Mouse (Mus musculus): ENCODE results near the gene Bloc1s3.
"Not testable (repeated sequence)": the region's sequence is repeated elsewhere in the genome, so short reads cannot be mapped to it uniquely, and the experiment has no call there.

Gene Bloc1s3

GRCm38 (mm10) chr7:19517652-19518365, 9.6 kb upstream of the Bloc1s3 start, which contains the start of gene Nkpd1:
Gene Nkpd1, plus strand, starts transcription at chr7:19517838.
- DNase-seq (ENCODE audit: low spot score in 2 of 2): no peak

DNA sequence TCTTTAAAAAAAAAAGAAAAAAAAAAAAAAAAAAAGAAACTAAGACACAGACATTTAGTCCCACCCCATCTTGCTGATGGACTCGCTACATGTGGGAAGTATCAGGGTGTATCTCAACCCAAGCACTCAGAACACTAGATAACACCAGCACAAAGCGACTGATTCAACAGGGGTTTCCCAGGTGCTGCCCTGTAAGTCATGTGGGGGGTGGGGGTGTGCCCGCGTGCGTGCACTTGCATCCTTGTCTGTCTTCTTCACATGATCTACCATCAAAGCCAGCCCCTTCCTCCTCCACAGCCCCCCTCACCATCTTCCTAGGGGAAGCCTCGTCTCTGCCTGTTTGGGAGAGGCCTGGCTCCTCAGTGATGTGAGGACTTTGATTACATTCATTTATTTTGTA, 4.2 kb upstream of the Bloc1s3 start:
- no peak for DNase-seq (ENCODE audit: low spot score in 2 of 2)

- not testable (repeated sequence) for DNase-seq (ENCODE audit: low spot score in 2 of 2)
Observed at GRCm38 (mm10) chr7:19511934-19512333, 3.8 kb upstream of the Bloc1s3 start.

DNA sequence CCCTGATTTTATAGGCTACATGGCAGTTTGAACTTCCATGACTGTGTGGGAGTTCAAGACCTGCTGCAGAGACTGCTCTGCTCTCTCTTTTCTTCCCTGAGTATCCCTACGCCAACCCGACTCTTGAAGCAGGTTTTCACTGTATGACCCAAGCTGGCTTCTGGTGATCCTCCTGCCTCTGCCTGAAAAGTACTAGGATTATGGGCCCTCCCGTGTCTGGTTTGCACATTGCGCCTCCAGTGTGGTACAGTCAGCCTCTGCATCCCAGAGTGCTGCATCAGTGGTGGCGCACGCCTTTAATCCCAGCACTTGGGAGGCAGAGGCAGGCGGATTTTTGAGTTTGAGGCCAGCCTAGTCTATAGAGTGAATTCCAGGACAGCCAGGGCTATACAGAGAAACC, 1.6 kb upstream of the Bloc1s3 start:
- DNase-seq (ENCODE audit: low spot score in 2 of 2): no peak

DNA sequence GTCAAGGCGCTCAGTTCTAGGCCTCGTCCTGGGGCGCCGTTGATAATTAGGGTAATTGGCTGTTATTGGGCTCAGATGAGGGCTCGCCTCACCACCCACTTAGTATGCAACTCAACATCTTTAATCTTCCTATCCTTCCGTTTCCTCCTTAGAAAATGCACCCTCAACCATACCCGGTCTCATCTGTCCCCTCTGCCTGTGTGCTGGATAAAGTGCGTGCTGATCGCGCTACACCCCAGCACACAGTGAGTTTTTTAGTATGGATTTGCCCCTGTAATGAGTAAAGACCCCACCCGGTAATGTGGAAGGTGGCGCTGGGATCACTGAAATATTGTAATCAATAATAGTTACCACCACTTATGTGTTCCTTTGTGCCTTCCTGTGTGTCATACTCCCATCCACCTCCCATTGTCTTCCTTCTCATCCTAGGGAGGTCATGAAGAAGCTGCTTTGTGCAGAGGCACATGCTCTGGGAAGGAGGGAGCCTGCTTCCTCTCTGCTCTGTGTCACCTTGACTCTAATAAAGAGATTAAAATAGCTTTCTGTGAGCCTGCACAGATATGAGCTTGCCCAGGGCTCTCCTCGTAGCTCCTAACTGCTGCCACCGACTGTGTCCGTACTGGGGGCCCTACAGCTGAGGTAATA, 879 bp upstream of the Bloc1s3 start:
- DNase-seq (ENCODE audit: low spot score in 2 of 2): no peak

GRCm38 (mm10) chr7:19507612-19507981, 570 bp downstream of the Bloc1s3 start:
- DNase-seq (ENCODE audit: low spot score in 2 of 2): no peak

DNA sequence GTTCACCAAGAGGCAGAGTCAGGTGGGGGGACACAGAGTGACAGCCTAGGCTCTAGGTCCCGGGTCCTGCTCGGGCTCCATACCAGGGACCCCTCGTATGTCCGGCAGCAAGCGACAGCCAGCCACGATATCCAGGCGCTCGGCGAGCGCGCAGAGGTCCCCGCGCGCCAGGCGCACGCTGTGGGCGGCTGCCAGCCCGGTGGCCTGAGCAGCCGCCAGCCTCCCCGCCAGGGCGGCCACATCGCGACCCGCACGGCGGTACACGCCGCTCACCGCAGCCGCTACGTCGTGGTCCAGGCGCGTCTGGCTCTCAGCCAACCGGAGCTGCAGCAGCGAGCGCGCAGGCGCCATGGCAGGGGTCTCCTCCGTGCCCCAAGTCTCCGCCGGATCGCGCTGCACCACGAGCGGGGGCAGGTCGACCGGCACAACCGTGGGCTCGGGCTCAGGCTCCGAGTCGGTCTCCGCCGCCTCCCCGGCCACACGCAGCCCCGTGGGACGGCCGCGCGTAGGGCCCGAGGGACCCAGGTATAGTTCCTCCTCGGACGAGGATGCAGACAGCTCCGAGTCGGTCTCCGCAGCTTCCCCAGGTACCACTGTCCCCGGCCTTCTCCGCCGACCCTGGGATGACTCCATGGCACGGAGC, 1.1 kb downstream of the Bloc1s3 start:
- DNase-seq (ENCODE audit: low spot score in 2 of 2): no peak

- no peak for DNase-seq (ENCODE audit: low spot score in 2 of 2)
Observed at GRCm38 (mm10) chr7:19506326-19506725, 1.8 kb downstream of the Bloc1s3 start.

- DNase-seq (ENCODE audit: low spot score in 2 of 2): no peak
Observed at GRCm38 (mm10) chr7:19503481-19504068, 4.6 kb downstream of the Bloc1s3 start.

DNA sequence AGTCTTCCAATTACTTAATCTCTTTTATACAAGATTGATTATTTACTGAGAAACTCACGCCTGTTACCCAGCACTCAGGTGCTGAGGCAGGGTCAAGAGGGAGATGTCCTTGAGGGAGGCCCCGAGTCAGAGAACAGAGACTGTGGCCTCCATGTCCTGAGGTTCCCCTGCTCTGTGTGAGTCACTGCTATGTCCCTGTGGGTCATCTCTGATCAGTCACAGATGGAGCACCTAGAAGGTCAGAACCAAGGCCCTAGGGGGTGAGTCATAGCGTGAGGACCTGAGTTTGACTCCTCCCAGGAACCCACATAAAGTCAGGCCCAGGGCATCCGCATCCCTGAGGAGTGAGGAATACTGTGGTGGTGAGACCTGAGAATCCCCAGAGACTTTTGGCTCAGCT, 6.5 kb downstream of the Bloc1s3 start:
- DNase-seq (ENCODE audit: low spot score in 2 of 2): no peak

- DNase-seq (ENCODE audit: low spot score in 2 of 2): no peak
Observed at GRCm38 (mm10) chr7:19500420-19501363, 7.5 kb downstream of the Bloc1s3 start.

DNA sequence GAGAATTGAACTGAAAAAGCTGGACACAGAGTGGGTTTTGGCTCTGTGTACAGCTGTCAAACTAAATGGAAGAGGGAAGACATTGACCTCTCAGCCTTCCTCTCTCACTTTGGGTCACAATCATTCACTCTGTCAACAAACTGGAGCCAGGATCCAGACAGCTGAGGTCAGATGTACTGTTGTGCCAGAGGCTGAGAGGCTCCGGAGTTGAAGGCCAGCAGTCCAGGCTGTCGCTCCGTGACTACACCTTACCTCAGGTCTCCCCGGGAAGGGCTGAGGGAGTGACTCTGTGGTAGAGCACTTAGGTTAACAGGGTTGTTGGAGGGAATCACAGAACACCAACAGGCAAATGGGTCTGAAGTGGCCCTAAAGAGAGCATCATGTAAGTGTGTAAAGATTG, 9.8 kb downstream of the Bloc1s3 start:
- no peak for DNase-seq (ENCODE audit: low spot score in 2 of 2)

GRCm38 (mm10) chr7:19496214-19496555, 12.0 kb downstream of the Bloc1s3 start:
- no peak for DNase-seq (ENCODE audit: low spot score in 2 of 2)

- no peak for DNase-seq (ENCODE audit: low spot score in 2 of 2)
Observed at GRCm38 (mm10) chr7:19495521-19496213, 12.5 kb downstream of the Bloc1s3 start.

- no peak for DNase-seq (ENCODE audit: low spot score in 2 of 2)
Observed at GRCm38 (mm10) chr7:19494751-19495474, 13.3 kb downstream of the Bloc1s3 start.

DNA sequence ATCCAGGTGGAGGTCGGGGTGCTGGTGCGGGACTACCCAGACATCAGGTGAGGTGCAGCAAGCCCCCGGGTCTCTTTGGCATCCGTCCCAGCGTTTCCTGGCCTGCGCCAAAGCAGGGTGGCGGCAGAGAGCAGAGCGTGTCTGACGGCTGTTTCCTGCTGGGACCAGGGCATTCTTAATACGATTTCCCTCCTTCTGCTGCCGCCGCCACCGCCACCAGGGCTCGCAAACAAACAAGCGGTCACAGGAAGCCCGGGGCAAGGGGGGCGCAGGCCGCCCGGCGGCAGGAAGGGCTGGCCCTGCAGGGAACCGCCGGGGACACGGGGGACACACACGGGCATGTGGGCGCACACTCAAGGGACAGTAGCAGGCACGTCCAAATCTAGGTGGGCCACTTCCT, 16.4 kb downstream of the Bloc1s3 start:
- no peak for DNase-seq (ENCODE audit: low spot score in 2 of 2)

DNA sequence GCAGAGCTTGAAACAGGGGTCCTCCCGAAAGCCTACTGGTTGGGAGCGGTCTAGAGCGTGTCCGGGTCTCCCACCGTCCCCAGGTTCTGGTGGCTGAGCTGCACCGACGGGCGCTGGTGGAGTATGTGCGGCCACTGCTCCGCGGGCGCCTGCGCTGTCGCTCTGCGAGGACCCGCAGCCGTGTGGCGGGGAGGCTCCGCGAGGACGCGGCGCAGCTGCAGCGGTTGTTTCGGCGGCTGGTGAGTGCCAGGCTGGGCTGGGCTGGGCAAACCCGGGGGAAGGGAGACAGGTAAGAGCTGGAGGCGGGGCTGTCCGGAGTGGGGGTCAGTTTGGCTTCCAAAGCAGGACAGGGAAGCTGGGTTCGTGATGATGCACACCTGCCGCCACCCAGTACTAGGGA, 18.6 kb downstream of the Bloc1s3 start:
- no peak for DNase-seq (ENCODE audit: low spot score in 2 of 2)

DNA sequence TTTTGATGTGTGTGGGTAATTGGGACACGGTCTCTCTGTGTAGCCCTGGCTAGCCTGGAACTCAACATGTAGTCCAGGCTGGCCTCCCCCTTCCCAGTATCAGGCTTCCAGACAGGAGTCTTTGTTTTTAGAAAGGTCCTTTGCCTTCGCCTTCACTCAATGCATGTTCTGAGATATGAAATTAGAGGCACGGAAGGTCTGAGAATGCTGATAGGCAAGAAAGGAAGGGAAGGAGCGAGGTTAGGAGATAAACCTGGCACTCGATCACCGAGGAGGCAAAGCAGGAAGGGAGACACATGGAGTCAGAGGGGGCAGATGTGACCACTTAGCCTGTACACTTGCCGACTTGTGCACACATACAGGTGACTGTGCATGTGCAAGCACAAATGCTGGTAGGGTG, 21.6 kb downstream of the Bloc1s3 start:
- DNase-seq (ENCODE audit: low spot score in 2 of 2): no peak

- no peak for DNase-seq (ENCODE audit: low spot score in 2 of 2)
Observed at GRCm38 (mm10) chr7:19485488-19485887, 22.7 kb downstream of the Bloc1s3 start.

DNA sequence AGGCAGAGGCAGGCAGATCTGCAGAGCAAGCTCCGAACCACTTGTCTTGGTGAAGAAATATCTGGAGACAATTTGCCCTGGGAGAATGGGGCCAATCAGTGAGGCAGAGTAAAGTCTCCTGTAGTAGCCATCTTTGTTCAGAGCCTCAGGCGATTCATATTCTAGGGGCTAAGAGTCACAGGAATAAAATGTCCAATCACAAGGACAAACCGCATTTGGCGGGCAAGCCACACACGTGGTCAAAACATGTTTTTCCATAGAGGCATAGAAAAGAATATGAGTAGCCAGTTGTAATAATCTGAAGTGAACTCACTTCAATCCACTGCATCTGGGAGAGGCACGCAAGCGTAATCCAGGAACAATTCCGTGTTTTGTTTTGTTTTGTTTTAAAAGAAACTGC, 24.9 kb downstream of the Bloc1s3 start:
- DNase-seq (ENCODE audit: low spot score in 2 of 2): no peak

Data from frontal cortex, postnatal 36 days (tissue).